Mouse (Mus musculus): Measurements from ENCODE around the gene Sfta2. TPM values are rescaled to one million over a fixed set of nuclear protein-coding genes. Genes with fewer than 3 reads are reported as not detected.

Gene Sfta2
- polyA plus RNA-seq (2015; fragmentation: Nextera tagmentation; extraction: Ambion mirVana), result 0.99 and 1.0 TPM in 2 replicates

DNA sequence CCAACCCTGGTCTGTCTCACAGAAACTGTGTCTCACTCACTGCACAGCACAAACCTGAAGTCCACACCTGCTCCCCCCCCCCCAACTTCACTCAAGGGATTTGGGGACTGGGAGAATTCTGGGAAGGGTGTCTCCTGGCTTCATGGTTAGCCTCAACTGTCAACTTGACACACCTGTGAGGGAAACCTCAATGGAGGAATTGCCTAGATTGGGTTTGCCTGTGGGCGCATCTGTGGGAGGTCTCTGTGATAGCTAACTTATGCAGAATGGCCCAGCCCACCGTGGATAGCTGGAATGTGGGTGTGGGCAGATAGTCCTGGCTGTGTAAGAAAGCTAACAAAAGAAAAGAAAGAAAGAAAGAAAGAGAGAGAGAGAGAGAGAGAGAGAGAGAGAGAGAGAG is at the start of gene Sfta2:
Gene Sfta2 (plus strand): TSS at position 301 of the 400 bp plus-strand sequence.
- Histone ChIP-seq H3K4me1 (replicated peaks; ENCODE audit: control insufficient read depth, insufficient read depth, low read length) (no peaks in the 10 kb centered on the region), H3K9ac (ENCODE audit: low read depth, low read length) (no peak within 1 kb of the TSS), H3K27me3 (replicated peaks; ENCODE audit: control insufficient read depth, insufficient read depth, low read length) (no peaks in the 10 kb centered on the region), H3K4me3 (ENCODE audit: low read depth, low read length) (no peak within 1 kb of the TSS), H3K27ac (ENCODE audit: low read depth, low read length) (no peak within 1 kb of the TSS), H3K9me3 (ENCODE audit: control insufficient read depth) (no peaks in the 10 kb centered on the region), H3K4me2 (replicated peaks; ENCODE audit: low read depth) (peak within 1 kb of the TSS; percentile 13; the same call in 1 of the 2 replicates), H3K36me3 (ENCODE audit: control insufficient read depth, insufficient read depth) (no peaks in the 10 kb centered on the region)
- no peak for ATAC-seq
- WGBS, result 27% methylated on average over 2 of the region's 2 CpGs
- TF ChIP-seq CTCF (IDR thresholded peaks at IDR 0.05; ENCODE audit: low read depth), result no peak

GRCm38 (mm10) chr17:35551881-35552414 is 49.4 kb upstream of the Sfta2 start, which contains the start of gene Cdsn:
Cdsn (plus strand) TSS chr17:35552128.
- Histone ChIP-seq H3K4me2 (replicated peaks; ENCODE audit: low read depth) (no peak within 1 kb of the TSS), H3K4me1 (replicated peaks; ENCODE audit: control insufficient read depth, insufficient read depth, low read length) (no peaks in the 10 kb centered on the region), H3K4me3 (ENCODE audit: low read depth, low read length) (no peak within 1 kb of the TSS), H3K36me3 (ENCODE audit: control insufficient read depth, insufficient read depth) (no peaks in the 10 kb centered on the region), H3K27ac (ENCODE audit: low read depth, low read length) (no peak within 1 kb of the TSS), H3K9ac (ENCODE audit: low read depth, low read length) (no peak within 1 kb of the TSS), H3K9me3 (ENCODE audit: control insufficient read depth) (no peaks in the 10 kb centered on the region), H3K27me3 (replicated peaks; ENCODE audit: control insufficient read depth, insufficient read depth, low read length) (no peaks in the 10 kb centered on the region)
- no peak for TF ChIP-seq CTCF (IDR thresholded peaks at IDR 0.05; ENCODE audit: low read depth)
- no peak for ATAC-seq
- WGBS, result 85% methylated on average over 10 of the region's 10 CpGs

GRCm38 (mm10) chr17:35554321-35554720 is 47.0 kb upstream of the Sfta2 start:
- Histone ChIP-seq H3K4me3 (ENCODE audit: low read depth, low read length) (no peak overlapping the region), H3K9me3 (ENCODE audit: control insufficient read depth) (no peaks in the 10 kb centered on the region), H3K36me3 (ENCODE audit: control insufficient read depth, insufficient read depth) (no peaks in the 10 kb centered on the region), H3K4me2 (replicated peaks; ENCODE audit: low read depth) (no peak overlapping the region), H3K9ac (ENCODE audit: low read depth, low read length) (no peak overlapping the region), H3K4me1 (replicated peaks; ENCODE audit: control insufficient read depth, insufficient read depth, low read length) (no peaks in the 10 kb centered on the region), H3K27me3 (replicated peaks; ENCODE audit: control insufficient read depth, insufficient read depth, low read length) (no peaks in the 10 kb centered on the region), H3K27ac (ENCODE audit: low read depth, low read length) (no peak overlapping the region)
- no peak for TF ChIP-seq CTCF (IDR thresholded peaks at IDR 0.05; ENCODE audit: low read depth)
- no peak for ATAC-seq
- 85% methylated on average over 5 of the region's 5 CpGs for WGBS

GRCm38 (mm10) chr17:35554761-35555397 is 46.5 kb upstream of the Sfta2 start:
- Histone ChIP-seq H3K4me2 (replicated peaks; ENCODE audit: low read depth) (no peak overlapping the region), H3K9ac (ENCODE audit: low read depth, low read length) (no peak overlapping the region), H3K27me3 (replicated peaks; ENCODE audit: control insufficient read depth, insufficient read depth, low read length) (no peaks in the 10 kb centered on the region), H3K27ac (ENCODE audit: low read depth, low read length) (no peak overlapping the region), H3K4me1 (replicated peaks; ENCODE audit: control insufficient read depth, insufficient read depth, low read length) (no peaks in the 10 kb centered on the region), H3K9me3 (ENCODE audit: control insufficient read depth) (no peaks in the 10 kb centered on the region), H3K4me3 (ENCODE audit: low read depth, low read length) (no peak overlapping the region), H3K36me3 (ENCODE audit: control insufficient read depth, insufficient read depth) (no peaks in the 10 kb centered on the region)
- 90% methylated on average over 18 of the region's 18 CpGs for WGBS
- TF ChIP-seq CTCF (IDR thresholded peaks at IDR 0.05; ENCODE audit: low read depth), result no peak
- no peak for ATAC-seq

DNA sequence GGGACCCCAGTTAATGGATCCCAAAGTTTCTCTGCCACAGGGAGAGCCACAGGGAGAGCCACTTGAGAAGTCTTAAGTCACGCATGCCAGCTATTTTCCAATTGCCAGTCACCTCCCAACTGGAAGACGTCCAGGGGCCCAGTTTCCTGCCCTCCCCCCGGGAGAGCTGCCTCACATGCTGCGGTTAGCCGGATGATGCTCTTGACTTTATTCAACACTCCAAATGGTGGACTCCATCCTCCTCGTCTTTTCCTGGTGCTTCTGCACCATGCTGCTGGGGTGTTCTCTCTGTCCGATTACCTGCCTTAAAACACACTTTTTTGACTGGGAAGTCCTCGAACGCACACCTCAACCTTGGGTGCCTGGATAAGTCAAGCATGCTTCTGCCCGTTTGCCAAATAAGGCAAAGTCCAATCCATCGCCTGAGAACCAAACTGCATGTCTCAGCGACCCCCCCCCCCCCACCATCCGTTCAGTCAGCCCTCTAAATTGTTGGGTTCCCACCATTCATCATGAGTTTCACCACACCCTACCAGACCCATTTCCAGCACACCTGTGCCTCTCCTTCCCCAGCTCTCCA is 45.1 kb upstream of the Sfta2 start:
- WGBS, result 78% methylated on average over 13 of the region's 13 CpGs
- Histone ChIP-seq H3K27me3 (replicated peaks; ENCODE audit: control insufficient read depth, insufficient read depth, low read length) (no peaks in the 10 kb centered on the region), H3K9me3 (ENCODE audit: control insufficient read depth) (no peaks in the 10 kb centered on the region), H3K9ac (ENCODE audit: low read depth, low read length) (no peak overlapping the region), H3K4me3 (ENCODE audit: low read depth, low read length) (no peak overlapping the region), H3K4me1 (replicated peaks; ENCODE audit: control insufficient read depth, insufficient read depth, low read length) (no peaks in the 10 kb centered on the region), H3K36me3 (ENCODE audit: control insufficient read depth, insufficient read depth) (no peaks in the 10 kb centered on the region), H3K4me2 (replicated peaks; ENCODE audit: low read depth) (no peak overlapping the region), H3K27ac (ENCODE audit: low read depth, low read length) (0 out of 2 replicates have a peak overlapping the region, but pooled peaks have one; percentile 21)
- ATAC-seq, result peak; percentile 15
- TF ChIP-seq CTCF (IDR thresholded peaks at IDR 0.05; ENCODE audit: low read depth), result no peak

GRCm38 (mm10) chr17:35556812-35557211 is 44.5 kb upstream of the Sfta2 start:
- H3K4me1 ChIP-seq (replicated peaks; ENCODE audit: control insufficient read depth, insufficient read depth, low read length), result no peaks in the 10 kb centered on the region
- no peaks in the 10 kb centered on the region for H3K27me3 ChIP-seq (replicated peaks; ENCODE audit: control insufficient read depth, insufficient read depth, low read length)
- peak overlapping the region; percentile 50; the same call in 1 of the 2 replicates for H3K27ac ChIP-seq (ENCODE audit: low read depth, low read length)
- ATAC-seq, result peak; percentile 96
- H3K9me3 ChIP-seq (ENCODE audit: control insufficient read depth), result no peaks in the 10 kb centered on the region
- H3K36me3 ChIP-seq (ENCODE audit: control insufficient read depth, insufficient read depth), result no peaks in the 10 kb centered on the region
- no peak overlapping the region for H3K9ac ChIP-seq (ENCODE audit: low read depth, low read length)
- TF ChIP-seq CTCF (IDR thresholded peaks at IDR 0.05; ENCODE audit: low read depth), result peak; percentile 97
- H3K4me2 ChIP-seq (replicated peaks; ENCODE audit: low read depth), result peak overlapping the region; percentile 41; the same call in 1 of the 2 replicates
- WGBS, result 12% methylated on average over 5 of the region's 5 CpGs
- H3K4me3 ChIP-seq (ENCODE audit: low read depth, low read length), result no peak overlapping the region

Data from intestine, postnatal 0 days (tissue).